Mouse (Mus musculus) heart, embryonic 12.5 days (tissue): Measurements from ENCODE around the gene Atxn7. TPM values are rescaled to one million over a fixed set of nuclear protein-coding genes. Genes with fewer than 3 reads are reported as not detected.

Source experiments
- ATAC-seq: fragments of 200-750 bp; cut with Nextera tagmentation; 2 replicates; pipeline ENCODE4 v1.8.0; 2017; ENCODE audit warnings: moderate TSS enrichment, moderate library complexity; ENCODE audit not compliant: insufficient number of reproducible peaks, low FRiP score
- H3K27ac ChIP-seq: fragments of 300-500 bp; sonication (generic); 2 replicates; pipeline ENCODE4 v1.5.1; 2016; ENCODE audit warnings: mild to moderate bottlenecking, moderate library complexity; ENCODE audit not compliant: poor library complexity, severe bottlenecking
- H3K27me3 ChIP-seq: fragments of 300-500 bp; sonication (generic); replicated peaks from 2 replicates; pipeline ENCODE4 v1.6.1; 2016; ENCODE audit warnings: mild to moderate bottlenecking, moderate library complexity
- H3K36me3 ChIP-seq: fragments of 300-500 bp; sonication (generic); 2 replicates; pipeline ENCODE4 v1.6.1; 2016; ENCODE audit warnings: mild to moderate bottlenecking, moderate library complexity
- H3K4me1 ChIP-seq: fragments of 300-500 bp; sonication (generic); replicated peaks from 2 replicates; pipeline ENCODE4 v1.6.1; 2016; ENCODE audit warnings: mild to moderate bottlenecking
- H3K4me2 ChIP-seq: fragments of 300-500 bp; sonication (generic); 2 replicates; pipeline ENCODE4 v1.6.1; 2016; ENCODE audit warnings: mild to moderate bottlenecking, moderate library complexity
- H3K4me3 ChIP-seq: fragments of 300-500 bp; sonication (generic); 2 replicates; pipeline ENCODE4 v1.5.1; 2016; ENCODE audit warnings: mild to moderate bottlenecking
- H3K9ac ChIP-seq: fragments of 300-500 bp; sonication (generic); 2 replicates; pipeline ENCODE4 v1.6.1; 2016; ENCODE audit warnings: mild to moderate bottlenecking, moderate library complexity
- H3K9me3 ChIP-seq: fragments of 300-500 bp; sonication (generic); replicated peaks from 2 replicates; pipeline ENCODE4 v1.6.1; 2016; ENCODE audit warnings: mild to moderate bottlenecking, moderate library complexity
- WGBS: fragments of 180-500 bp; shearing (Covaris S2); methylation state at CpG from one replicate; pipeline ENCODE4 v1.1.7; 2016; 5-methylcytosine and 5-hydroxymethylcytosine counted together
- polyA plus RNA-seq: library from polyadenylated mRNA; unstranded; fragments of >200 nt; fragmentation: Nextera tagmentation; extraction: Ambion mirVana; gene quantifications from 2 replicates; pipeline ENCODE4 v1.2.1, GENCODE M21; 2016

The Atxn7 gene
- polyA plus RNA-seq, 1 experiment from 2014 or later: 3.9 TPM

DNA sequence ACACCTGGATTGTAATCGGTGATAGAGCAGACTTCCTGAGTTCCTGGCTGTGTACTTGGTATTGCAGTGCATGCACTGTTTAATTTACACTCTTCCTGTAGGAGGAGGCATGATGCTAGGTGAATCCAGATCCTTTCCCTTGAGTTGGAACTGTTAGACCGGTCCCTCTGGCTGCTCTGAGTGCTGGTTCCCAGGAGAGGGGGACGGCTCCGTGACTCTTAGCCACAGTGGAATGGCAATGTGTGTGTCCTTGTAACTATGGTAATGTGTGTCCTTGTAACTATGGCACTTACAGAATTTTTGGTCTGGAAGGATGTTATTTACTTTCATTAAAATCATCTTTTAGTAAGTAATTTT is 103.9 kb downstream of the Atxn7 start:
- Histone ChIP-seq H3K4me1 (peaks cover 18% of the 10 kb centered on the region), H3K9me3 (no peaks in the 10 kb centered on the region), H3K27ac (no peak overlapping the region), H3K4me3 (no peak overlapping the region), H3K27me3 (no peaks in the 10 kb centered on the region), H3K4me2 (no peak overlapping the region), H3K36me3 (0 out of 2 replicates have a peak, but pooled peaks cover 2% of the 10 kb centered on the region), H3K9ac (no peak overlapping the region)
- WGBS: 65% methylated on average over 4 of the region's 4 CpGs
- ATAC-seq: no peak

DNA sequence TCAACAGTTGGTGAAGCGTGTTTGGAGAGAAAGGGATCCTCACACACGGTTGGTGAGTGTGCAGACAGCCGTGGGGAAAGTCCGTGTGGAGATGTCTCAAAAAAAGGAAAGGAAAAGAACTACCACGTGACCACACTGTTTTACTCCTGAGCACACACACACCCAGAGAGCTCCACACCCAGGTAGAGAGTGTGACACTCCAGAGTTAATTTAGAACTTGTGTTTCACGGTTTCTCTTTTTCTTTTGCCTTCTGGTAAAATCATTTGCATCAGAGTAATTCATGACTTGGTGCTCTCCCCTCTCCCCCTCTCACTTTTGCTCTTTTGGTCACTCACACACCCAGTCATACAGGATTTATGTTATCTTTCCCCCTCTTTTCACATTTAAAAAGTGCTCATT is 105.0 kb downstream of the Atxn7 start:
- no peaks in the 10 kb centered on the region for H3K9me3 ChIP-seq
- H3K27me3 ChIP-seq: no peaks in the 10 kb centered on the region
- no peak overlapping the region for H3K27ac ChIP-seq
- ATAC-seq: no peak
- H3K9ac ChIP-seq: no peak overlapping the region
- no peak overlapping the region for H3K4me3 ChIP-seq
- WGBS: 71% methylated on average over 6 of the region's 6 CpGs
- H3K4me2 ChIP-seq: no peak overlapping the region
- H3K36me3 ChIP-seq: 0 out of 2 replicates have a peak, but pooled peaks cover 2% of the 10 kb centered on the region
- H3K4me1 ChIP-seq: peaks cover 27% of the 10 kb centered on the region

DNA sequence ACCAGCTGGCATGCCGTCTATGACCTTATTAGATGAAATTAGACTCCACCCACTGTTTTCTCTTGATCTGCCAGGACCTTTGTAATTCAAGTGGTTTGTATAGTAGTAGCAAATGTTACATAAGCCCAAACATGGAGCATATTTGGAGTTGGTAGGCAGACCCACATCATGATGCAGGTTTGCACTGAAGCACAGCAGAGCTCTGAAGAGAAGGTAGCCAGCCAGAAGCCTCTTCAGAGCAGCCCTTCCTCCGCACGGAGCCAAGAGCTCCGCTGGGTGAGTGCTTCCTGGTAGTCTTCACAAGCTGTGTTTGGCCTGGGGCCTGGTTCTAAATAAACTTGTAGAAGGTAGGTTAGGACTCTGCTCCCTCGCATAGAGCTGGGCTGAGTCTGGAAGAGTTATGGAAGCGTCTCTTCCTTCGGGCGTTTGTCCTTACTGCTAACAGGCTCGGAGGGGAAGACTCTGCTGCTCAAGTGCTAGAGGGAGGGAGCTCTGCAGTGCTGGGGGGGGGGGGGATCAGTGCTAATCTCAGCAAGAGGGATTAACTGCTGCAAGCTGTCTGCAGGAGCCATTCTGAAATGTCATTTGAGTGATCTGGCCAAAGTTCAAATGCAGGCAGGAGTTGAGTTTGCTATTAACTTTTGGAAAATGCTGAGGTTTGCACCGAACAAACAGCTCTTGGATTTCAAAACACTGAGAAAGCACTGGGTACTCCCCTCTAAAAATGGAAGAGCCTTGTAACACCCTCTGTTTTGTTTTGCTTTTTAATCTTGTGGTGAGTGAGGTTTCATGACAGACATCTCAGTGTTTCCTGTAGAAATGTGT is 106.6 kb downstream of the Atxn7 start:
- H3K4me3 ChIP-seq: peak overlapping the region; percentile 32
- 0 out of 2 replicates have a peak, but pooled peaks cover 5% of the 10 kb centered on the region for H3K36me3 ChIP-seq
- peak overlapping the region; percentile 67 for H3K4me2 ChIP-seq
- 11% methylated on average over 10 of the region's 10 CpGs for WGBS
- H3K27me3 ChIP-seq: no peaks in the 10 kb centered on the region
- H3K4me1 ChIP-seq: peaks cover 27% of the 10 kb centered on the region
- H3K9ac ChIP-seq: peak overlapping the region; percentile 58; the same call in 1 of the 2 replicates
- H3K9me3 ChIP-seq: no peaks in the 10 kb centered on the region
- ATAC-seq: peak; percentile 48; the same call in 1 of the 2 replicates
- peak overlapping the region; percentile 75 for H3K27ac ChIP-seq

DNA sequence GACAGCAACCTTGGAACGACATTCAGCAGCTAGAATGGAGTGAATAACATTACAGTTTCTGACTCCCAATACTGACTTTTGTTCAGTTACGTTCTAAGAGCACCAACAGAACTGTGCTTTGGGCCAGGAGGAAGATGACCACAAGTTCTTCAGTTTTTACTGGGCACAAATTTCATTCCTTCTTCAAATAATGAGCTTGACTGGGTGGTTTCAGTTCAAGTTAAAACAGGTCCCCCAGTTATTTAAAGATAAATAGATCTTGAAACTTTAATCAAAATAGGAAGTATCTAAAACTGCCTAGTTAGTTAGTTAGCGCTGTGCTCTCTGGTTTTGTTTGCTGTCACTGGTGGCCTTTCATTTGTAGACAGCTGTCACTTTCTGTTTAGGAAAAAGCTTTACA is 107.3 kb downstream of the Atxn7 start:
- 50% methylated on average over 3 of the region's 3 CpGs for WGBS
- Histone ChIP-seq H3K4me3 (no peak overlapping the region), H3K27me3 (no peaks in the 10 kb centered on the region), H3K4me1 (peaks cover 27% of the 10 kb centered on the region), H3K9me3 (no peaks in the 10 kb centered on the region), H3K27ac (no peak overlapping the region), H3K9ac (no peak overlapping the region), H3K4me2 (0 out of 2 replicates have a peak overlapping the region, but pooled peaks have one; percentile 67), H3K36me3 (0 out of 2 replicates have a peak, but pooled peaks cover 5% of the 10 kb centered on the region)
- ATAC-seq: no peak

- no peak for ATAC-seq
- Histone ChIP-seq H3K9ac (no peak overlapping the region), H3K4me3 (no peak overlapping the region), H3K27me3 (no peaks in the 10 kb centered on the region), H3K4me1 (peaks cover 21% of the 10 kb centered on the region), H3K36me3 (0 out of 2 replicates have a peak, but pooled peaks cover 7% of the 10 kb centered on the region), H3K9me3 (no peaks in the 10 kb centered on the region), H3K4me2 (no peak overlapping the region), H3K27ac (no peak overlapping the region)
- 43% methylated on average over 6 of the region's 6 CpGs for WGBS
Observed at GRCm38 (mm10) chr14:14070541-14071315, 109.5 kb downstream of the Atxn7 start.

DNA sequence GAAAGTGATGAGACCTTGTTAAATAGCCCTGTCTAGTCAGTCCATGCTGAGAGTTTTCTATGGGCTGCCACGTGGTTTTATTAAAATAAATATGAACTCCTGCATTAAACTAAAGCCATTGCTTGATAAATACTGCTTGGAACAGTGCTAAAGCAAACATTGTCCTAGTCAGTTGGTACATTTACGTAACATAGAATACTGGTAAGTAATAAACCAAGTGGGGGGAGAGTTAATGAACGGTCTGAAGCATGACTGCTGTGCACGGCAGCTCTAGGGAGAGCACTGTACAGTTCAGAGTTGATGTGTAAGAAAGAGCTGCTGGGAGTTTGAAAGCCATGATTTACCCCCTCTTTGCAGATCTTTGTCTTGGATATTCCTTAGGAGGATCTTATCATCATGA is 110.2 kb downstream of the Atxn7 start:
- no peaks in the 10 kb centered on the region for H3K27me3 ChIP-seq
- no peak for ATAC-seq
- WGBS: 67% methylated on average over 4 of the region's 4 CpGs
- H3K4me3 ChIP-seq: no peak overlapping the region
- H3K9ac ChIP-seq: no peak overlapping the region
- H3K36me3 ChIP-seq: 0 out of 2 replicates have a peak, but pooled peaks cover 7% of the 10 kb centered on the region
- H3K9me3 ChIP-seq: no peaks in the 10 kb centered on the region
- H3K27ac ChIP-seq: no peak overlapping the region
- H3K4me1 ChIP-seq: peaks cover 21% of the 10 kb centered on the region
- no peak overlapping the region for H3K4me2 ChIP-seq

- H3K27ac ChIP-seq: no peak overlapping the region
- peaks cover 8% of the 10 kb centered on the region; the same call in 1 of the 2 replicates for H3K4me1 ChIP-seq
- no peak overlapping the region for H3K4me3 ChIP-seq
- WGBS: 88% methylated on average over 6 of the region's 6 CpGs
- peaks cover 12% of the 10 kb centered on the region for H3K36me3 ChIP-seq
- H3K27me3 ChIP-seq: no peaks in the 10 kb centered on the region
- H3K4me2 ChIP-seq: no peak overlapping the region
- no peak for ATAC-seq
- H3K9ac ChIP-seq: no peak overlapping the region
- H3K9me3 ChIP-seq: no peaks in the 10 kb centered on the region
Observed at GRCm38 (mm10) chr14:14080604-14081194, 119.5 kb downstream of the Atxn7 start.

- no peak for ATAC-seq
- Histone ChIP-seq H3K4me2 (no peak overlapping the region), H3K4me1 (peaks cover 24% of the 10 kb centered on the region), H3K9me3 (no peaks in the 10 kb centered on the region), H3K36me3 (peaks cover 8% of the 10 kb centered on the region), H3K27ac (no peak overlapping the region), H3K9ac (no peak overlapping the region), H3K4me3 (no peak overlapping the region), H3K27me3 (no peaks in the 10 kb centered on the region)
- WGBS: 90% methylated on average over 8 of the region's 8 CpGs
Observed at GRCm38 (mm10) chr14:14083811-14084210, 122.6 kb downstream of the Atxn7 start.

GRCm38 (mm10) chr14:14086711-14087263 is 125.5 kb downstream of the Atxn7 start:
- H3K36me3 ChIP-seq: peaks cover 27% of the 10 kb centered on the region
- H3K27ac ChIP-seq: no peak overlapping the region
- no peak overlapping the region for H3K4me2 ChIP-seq
- no peak overlapping the region for H3K9ac ChIP-seq
- H3K4me3 ChIP-seq: no peak overlapping the region
- no peak for ATAC-seq
- no peaks in the 10 kb centered on the region for H3K9me3 ChIP-seq
- 82% methylated on average over 4 of the region's 4 CpGs for WGBS
- no peaks in the 10 kb centered on the region for H3K27me3 ChIP-seq
- peaks cover 23% of the 10 kb centered on the region for H3K4me1 ChIP-seq

- H3K9me3 ChIP-seq: no peaks in the 10 kb centered on the region
- H3K27me3 ChIP-seq: peaks cover 3% of the 10 kb centered on the region; the same call in 1 of the 2 replicates
- no peak overlapping the region for H3K27ac ChIP-seq
- H3K4me2 ChIP-seq: no peak overlapping the region
- peaks cover 32% of the 10 kb centered on the region for H3K36me3 ChIP-seq
- 77% methylated on average over 6 of the region's 6 CpGs for WGBS
- H3K4me1 ChIP-seq: peaks cover 23% of the 10 kb centered on the region
- H3K9ac ChIP-seq: no peak overlapping the region
- no peak overlapping the region for H3K4me3 ChIP-seq
- no peak for ATAC-seq
Observed at GRCm38 (mm10) chr14:14087348-14087747, 126.1 kb downstream of the Atxn7 start.
